Mouse (Mus musculus): ENCODE results near the gene Pkdrej.

Gene Pkdrej

GRCm38 (mm10) chr15:85766677-85767076 lies 54.9 kb downstream of the Pkdrej start:
- no peak for DNase-seq (ENCODE audit: low spot score)

- DNase-seq (ENCODE audit: low spot score), result no peak
These were observed 56.5 kb downstream of the Pkdrej start for GRCm38 (mm10) chr15:85765022-85765421.

Measured in ovary, adult 18-20 months (tissue).